Mouse (Mus musculus) liver, postnatal 0 days (tissue): ENCODE measurements at regions not wholly inside any gene's neighbourhood (a gene's known extent, or its start where the extent isn't known, plus 50 kb on each side); places are given as distances from the start of the nearest gene placed in this dataset.

Experiments
- CTCF ChIP-seq: sonication (generic); IDR thresholded peaks from 2 replicates; pipeline ENCODE4 v1.5.1; 2016; ENCODE audit warnings: antibody characterized with exemption, low read depth
- EP300 ChIP-seq: IDR thresholded peaks from 2 replicates; pipeline ENCODE4 v1.6.1; 2016; ENCODE audit warnings: antibody characterized with exemption, low read depth, mild to moderate bottlenecking

- no peak for TF ChIP-seq CTCF
- no peak for TF ChIP-seq EP300
These were observed 334.9 kb downstream of the Actr3 start for GRCm38 (mm10) chr1:125100596-125100995.
